Mouse (Mus musculus): Measurements from ENCODE around the gene Cdpf1. TPM values are rescaled to one million over a fixed set of nuclear protein-coding genes. Genes with fewer than 3 reads are reported as not detected.

Cdpf1 gene
- 37.3 and 38.8 TPM in 2 replicates for polyA plus RNA-seq (2021; fragmentation: Nextera tagmentation)
- long read RNA-seq, experiment 1, transcript Cdpf1-204 (5 exons, 761 nt), result minor isoform, 5 of 24 reads
- long read RNA-seq, experiment 1, transcript Cdpf1-201 (5 exons, 997 nt), result major isoform, 10 of 24 reads
- long read RNA-seq, experiment 1, partial matches to known transcripts, result 3 of 24 reads
- long read RNA-seq, experiment 1, other reads (novel, unspliced or antisense), result 2 of 24 reads
- long read RNA-seq, experiment 2, transcript Cdpf1-201 (5 exons, 997 nt), result major isoform, 23 of 42 reads
- long read RNA-seq, experiment 2, partial matches to known transcripts, result 4 of 42 reads
- long read RNA-seq, experiment 2, other reads (novel, unspliced or antisense), result 7 of 42 reads

DNA sequence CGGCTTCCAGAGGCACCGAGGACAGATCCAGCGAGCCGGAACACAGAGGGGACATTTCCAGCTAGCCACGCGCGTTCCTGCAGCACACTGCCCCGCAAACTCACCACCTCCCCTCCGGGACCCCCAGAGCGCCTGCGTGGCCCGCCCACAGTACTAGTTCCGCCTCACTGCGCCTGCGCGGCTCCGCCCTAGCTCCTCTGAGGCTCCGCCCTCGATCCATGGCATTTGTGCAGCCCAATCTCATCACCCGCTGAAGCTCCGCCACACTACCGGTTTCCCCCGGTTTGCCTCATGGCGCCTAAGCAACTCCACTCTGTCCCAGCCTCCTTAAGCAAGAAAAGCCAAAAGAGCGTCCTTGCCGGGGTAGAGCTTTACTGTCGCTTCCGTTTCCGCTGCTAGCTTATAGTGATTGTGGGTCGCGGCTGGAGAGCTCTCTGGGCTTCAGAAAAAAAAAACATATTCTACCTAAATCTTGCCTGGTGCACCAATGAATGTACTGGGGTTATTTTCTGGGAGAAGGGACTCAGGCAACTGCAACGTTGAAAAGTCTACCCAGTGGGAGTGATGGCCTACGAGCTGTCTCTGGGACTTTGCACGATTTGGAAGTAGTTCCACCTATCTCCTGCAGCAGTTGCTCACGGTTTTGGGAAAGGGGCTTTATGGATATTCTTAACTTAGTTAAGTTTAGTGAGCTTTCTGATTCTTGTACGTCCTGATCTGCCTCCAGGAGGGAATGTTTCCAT lies at the start of gene Cdpf1:
Gene Cdpf1 (minus strand): TSS at position 163 of the 743 bp plus-strand sequence.

DNA sequence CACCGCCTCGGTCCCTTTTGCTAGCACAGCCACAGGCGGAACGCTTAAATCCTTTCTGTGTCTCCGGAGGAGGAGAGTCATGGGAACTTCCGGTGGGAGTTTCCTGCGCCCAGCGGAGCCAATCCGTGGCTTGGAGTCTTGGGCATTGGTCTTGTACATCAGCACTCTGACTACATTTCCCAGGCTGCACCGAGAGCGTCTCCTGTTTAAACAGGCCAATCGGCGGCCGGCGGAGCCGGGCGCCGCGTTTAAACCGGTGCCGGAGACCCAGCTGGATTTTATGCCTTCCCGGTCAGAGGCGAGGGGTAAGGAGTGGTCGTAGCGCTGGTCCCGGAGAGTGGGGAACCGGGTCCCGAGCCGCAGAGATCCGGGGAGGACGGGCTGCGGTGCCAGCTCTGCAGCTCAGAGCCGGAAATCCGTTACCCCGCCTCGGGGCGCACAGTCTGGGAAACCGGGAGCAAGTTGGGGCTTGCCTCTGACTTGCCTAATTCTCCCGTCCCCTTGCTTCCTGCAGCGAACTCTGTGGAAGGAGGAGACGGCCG lies 48.1 kb upstream of the Cdpf1 start, which contains the start of gene Gtse1:
Gene Gtse1 (plus strand): TSS at position 256 of the 542 bp plus-strand sequence.

GRCm38 (mm10) chr15:85831954-85832590 lies 20.6 kb upstream of the Cdpf1 start, which contains the start of gene Ttc38:
Ttc38 (plus strand) TSS chr15:85832306.

GRCm38 (mm10) chr15:85821203-85822010 lies 9.9 kb upstream of the Cdpf1 start, which contains the start of gene Pkdrej:
Pkdrej (minus strand) TSS chr15:85821734.

Other genes with a start within 250 kb of the Cdpf1 start
- gene Wnt7b, start 229.2 kb downstream of the Cdpf1 start, polyA plus RNA-seq (2021; fragmentation: Nextera tagmentation), result 12.9 and 17.6 TPM in 2 replicates
- gene Ppara, start 76.7 kb downstream of the Cdpf1 start, polyA plus RNA-seq (2021; fragmentation: Nextera tagmentation), result 2.2 and 3.7 TPM in 2 replicates
- 0.21 and 0.38 TPM in 2 replicates for gene Pkdrej, start 10.0 kb upstream of the Cdpf1 start, polyA plus RNA-seq (2021; fragmentation: Nextera tagmentation)
- 2.2 and 3.6 TPM in 2 replicates for gene Ttc38, start 20.6 kb upstream of the Cdpf1 start, polyA plus RNA-seq (2021; fragmentation: Nextera tagmentation)
- 0.18 and 0.38 TPM in 2 replicates for gene Gtse1, start 48.0 kb upstream of the Cdpf1 start, polyA plus RNA-seq (2021; fragmentation: Nextera tagmentation)
- 17.1 and 17.2 TPM in 2 replicates for gene Trmu, start 67.6 kb upstream of the Cdpf1 start, polyA plus RNA-seq (2021; fragmentation: Nextera tagmentation)
- 0.53 and 0.58 TPM in 2 replicates for gene Celsr1, start 222.1 kb upstream of the Cdpf1 start, polyA plus RNA-seq (2021; fragmentation: Nextera tagmentation)
- gene Gramd4, start 246.0 kb upstream of the Cdpf1 start, polyA plus RNA-seq (2021; fragmentation: Nextera tagmentation), result 3.2 and 6.9 TPM in 2 replicates